Mouse (Mus musculus) layer of hippocampus, adult 9-10 months (tissue): Measurements from ENCODE around the gene Foxl1.

Experiments
- DNase-seq: peaks from one replicate; pipeline ENCODE4 v3.0.0; 2022; ENCODE audit warnings: low spot score

Gene Foxl1

GRCm38 (mm10) chr8:121093496-121093895, 34.2 kb upstream of the Foxl1 start:
- DNase-seq, result no peak

- DNase-seq, result peak; percentile 58
Measured at GRCm38 (mm10) chr8:121104049-121104818, 23.5 kb upstream of the Foxl1 start.

- DNase-seq, result peak; percentile 92
Measured at GRCm38 (mm10) chr8:121107668-121108656, 19.8 kb upstream of the Foxl1 start, which contains the start of gene Mthfsd. Gene Mthfsd, minus strand, starts transcription at chr8:121108392.

GRCm38 (mm10) chr8:121108657-121109056, 19.1 kb upstream of the Foxl1 start:
- DNase-seq, result no peak

- no peak for DNase-seq
Measured at GRCm38 (mm10) chr8:121111145-121111907, 16.4 kb upstream of the Foxl1 start.

GRCm38 (mm10) chr8:121113261-121113660, 14.5 kb upstream of the Foxl1 start:
- DNase-seq, result peak; percentile 96

GRCm38 (mm10) chr8:121115136-121115535, 12.6 kb upstream of the Foxl1 start:
- no peak for DNase-seq

- no peak for DNase-seq
Measured at GRCm38 (mm10) chr8:121115948-121116347, 11.8 kb upstream of the Foxl1 start, which contains the start of gene Foxc2. Gene Foxc2, plus strand, starts transcription at chr8:121116171.

GRCm38 (mm10) chr8:121116591-121117185, 11.1 kb upstream of the Foxl1 start:
- no peak for DNase-seq

GRCm38 (mm10) chr8:121117186-121117651, 10.5 kb upstream of the Foxl1 start:
- DNase-seq, result no peak

GRCm38 (mm10) chr8:121117906-121118305, 9.8 kb upstream of the Foxl1 start:
- DNase-seq, result no peak

GRCm38 (mm10) chr8:121118634-121119420, 8.9 kb upstream of the Foxl1 start:
- DNase-seq, result no peak

GRCm38 (mm10) chr8:121119635-121120455, 7.9 kb upstream of the Foxl1 start:
- no peak for DNase-seq

- DNase-seq, result no peak
Measured at GRCm38 (mm10) chr8:121120456-121121419, 7.0 kb upstream of the Foxl1 start.

GRCm38 (mm10) chr8:121121704-121122103, 6.0 kb upstream of the Foxl1 start:
- DNase-seq, result no peak

GRCm38 (mm10) chr8:121122368-121122767, 5.4 kb upstream of the Foxl1 start:
- no peak for DNase-seq

GRCm38 (mm10) chr8:121123113-121123512, 4.6 kb upstream of the Foxl1 start:
- no peak for DNase-seq

GRCm38 (mm10) chr8:121124547-121125239, 3.0 kb upstream of the Foxl1 start:
- no peak for DNase-seq
